Mouse (Mus musculus) c-Kit-positive CD71-positive TER-119-negative erythroid progenitor cells, embryonic 14.5 days (primary cell): ENCODE results near the gene Gm42688.

Experiments used
- DNase-seq: peaks from one replicate; pipeline ENCODE4 v3.0.0-alpha.2; 2013; ENCODE audit warnings: low read depth

Gene Gm42688

DNA sequence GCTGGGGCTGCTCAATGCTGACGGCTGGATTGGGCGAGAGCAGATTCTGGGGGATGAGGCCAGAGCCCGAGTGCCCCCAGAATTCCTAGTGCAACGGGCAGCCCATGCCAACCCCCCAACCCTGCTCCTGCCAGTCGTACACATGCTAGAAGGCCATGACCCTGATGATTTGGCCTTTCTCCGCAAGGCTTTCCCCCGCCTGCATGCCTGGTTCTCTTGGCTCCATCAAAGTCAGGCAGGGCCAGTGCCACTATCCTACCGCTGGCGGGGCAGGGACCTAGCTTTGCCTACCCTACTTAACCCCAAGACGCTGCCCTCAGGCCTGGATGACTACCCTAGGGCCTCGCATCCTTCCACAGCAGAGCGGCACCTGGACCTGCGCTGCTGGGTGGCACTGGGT is 16.2 kb downstream of the Gm42688 start:
- no peak for DNase-seq

DNA sequence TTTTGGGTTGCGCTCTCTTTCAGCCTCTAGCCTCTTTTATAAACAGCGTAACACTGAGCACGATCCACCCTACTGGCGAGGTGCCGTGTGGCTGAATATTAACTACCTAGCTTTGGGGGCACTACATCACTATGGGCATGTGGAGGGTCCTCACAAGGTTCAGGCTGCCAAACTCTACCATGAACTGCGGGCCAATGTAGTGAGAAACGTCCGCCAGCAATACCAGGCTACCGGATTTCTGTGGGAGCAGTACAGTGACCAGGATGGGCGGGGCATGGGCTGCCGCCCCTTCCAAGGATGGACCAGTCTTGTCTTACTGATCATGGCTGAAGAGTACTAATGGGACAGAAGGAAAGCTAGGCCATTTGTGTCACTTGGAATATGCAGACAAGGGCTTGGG is 17.0 kb downstream of the Gm42688 start:
- no peak for DNase-seq

DNA sequence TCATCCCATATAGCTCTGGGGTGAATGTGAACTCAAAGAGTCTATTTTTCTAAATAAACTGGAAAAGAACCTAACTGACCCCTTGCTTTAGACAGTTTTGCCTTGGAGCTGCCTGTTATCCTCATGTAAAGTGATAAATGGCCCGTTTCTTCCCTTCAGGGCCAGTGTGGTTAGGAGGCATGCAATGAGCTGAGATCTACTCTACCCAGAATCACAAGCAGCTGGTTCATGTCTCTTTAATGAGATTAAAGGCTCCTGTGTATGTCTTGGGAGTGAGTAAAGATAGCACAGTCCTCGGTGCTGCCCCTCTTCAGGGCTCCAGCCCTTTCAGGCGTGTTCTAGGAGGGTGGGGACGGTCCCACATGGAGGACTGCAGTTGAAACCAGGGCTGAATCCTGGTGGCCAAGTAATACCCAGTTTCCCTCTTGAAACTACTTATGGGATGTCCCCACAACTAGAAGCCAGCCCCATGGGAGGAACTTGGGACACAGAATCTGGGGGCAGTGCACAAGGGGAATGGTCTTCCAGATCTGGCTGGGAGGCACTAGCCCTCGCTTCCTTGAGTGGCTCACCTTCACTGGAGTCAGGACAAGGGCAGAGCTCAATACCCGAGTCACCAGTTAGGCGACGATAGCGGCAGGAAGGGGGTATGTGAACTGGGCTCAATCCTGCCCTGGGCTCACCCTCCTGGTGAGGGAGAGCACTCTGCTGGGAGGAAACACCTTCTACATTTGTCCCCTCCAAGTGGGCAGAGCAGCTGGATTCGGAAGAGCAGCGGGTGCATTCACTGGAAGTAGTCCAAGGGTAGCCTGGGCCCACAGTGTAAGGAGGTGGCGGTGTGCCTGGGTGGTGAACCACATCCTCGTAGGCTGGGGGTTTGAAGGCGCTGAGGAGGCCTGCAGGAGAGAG is 17.7 kb downstream of the Gm42688 start:
- DNase-seq, result no peak

DNA sequence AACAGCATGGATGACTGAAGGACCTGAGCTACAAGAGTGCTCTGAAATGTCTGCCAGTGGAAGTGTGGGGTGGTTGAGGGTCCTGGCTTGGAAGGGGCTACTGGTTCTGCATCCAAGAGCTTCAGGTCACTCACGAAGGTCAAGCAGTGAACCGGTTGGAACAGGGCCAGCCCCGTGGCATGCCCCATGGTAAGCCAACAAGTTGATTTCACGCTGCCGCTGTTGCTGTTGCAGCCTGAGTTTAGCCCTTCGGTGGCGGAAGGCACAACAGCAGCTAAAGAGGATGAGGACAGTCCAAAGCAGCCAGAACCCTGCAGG is 18.3 kb downstream of the Gm42688 start:
- no peak for DNase-seq

DNA sequence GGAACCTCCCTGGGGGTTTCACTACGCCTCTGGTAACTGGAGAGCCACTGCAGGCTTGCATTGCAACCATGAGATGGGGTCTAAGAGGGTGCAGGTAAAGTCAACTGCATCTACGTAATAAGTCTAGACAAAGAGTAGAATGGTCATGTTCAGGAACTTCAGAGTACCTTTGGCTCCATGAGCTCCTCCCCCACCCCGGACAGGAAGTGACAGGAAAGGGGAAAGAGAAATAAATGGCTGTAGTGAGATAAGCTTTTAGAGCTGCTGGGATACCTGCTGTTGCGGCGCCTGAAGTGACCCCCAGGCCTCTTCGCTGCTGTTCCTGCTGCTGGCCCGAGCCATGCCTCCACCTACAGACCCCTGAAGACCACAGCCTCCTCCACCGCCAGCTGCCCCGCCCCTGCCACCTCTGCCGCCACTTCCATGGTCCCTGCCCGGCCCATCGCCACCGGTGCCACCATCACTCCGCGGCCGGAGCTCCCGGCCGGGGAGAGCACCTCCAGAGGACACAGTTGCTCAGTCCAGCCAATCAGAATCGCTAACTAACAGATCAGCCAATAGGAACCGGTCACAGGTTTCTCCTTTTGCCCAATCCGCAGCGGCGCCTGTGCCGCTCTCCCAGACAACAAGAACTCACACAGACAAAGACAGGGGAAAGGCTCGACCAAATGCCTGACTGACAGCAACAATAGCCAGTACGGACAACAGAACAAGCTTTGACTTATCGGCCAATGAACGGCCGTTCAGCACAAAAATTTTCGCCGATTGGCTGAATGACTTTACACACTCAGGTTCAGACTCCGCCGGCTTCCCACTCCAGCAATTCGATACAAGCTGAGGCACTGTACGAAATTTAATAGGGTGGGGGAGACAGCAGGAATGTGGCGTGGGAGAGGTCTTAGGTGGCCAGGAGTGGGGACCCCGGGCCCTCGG is 19.8 kb downstream of the Gm42688 start, which contains the start of gene Wbp1:
Gene Wbp1, minus strand, starts transcription at position 630 of the 933 bp plus-strand sequence.
- peak; percentile 98 for DNase-seq

DNA sequence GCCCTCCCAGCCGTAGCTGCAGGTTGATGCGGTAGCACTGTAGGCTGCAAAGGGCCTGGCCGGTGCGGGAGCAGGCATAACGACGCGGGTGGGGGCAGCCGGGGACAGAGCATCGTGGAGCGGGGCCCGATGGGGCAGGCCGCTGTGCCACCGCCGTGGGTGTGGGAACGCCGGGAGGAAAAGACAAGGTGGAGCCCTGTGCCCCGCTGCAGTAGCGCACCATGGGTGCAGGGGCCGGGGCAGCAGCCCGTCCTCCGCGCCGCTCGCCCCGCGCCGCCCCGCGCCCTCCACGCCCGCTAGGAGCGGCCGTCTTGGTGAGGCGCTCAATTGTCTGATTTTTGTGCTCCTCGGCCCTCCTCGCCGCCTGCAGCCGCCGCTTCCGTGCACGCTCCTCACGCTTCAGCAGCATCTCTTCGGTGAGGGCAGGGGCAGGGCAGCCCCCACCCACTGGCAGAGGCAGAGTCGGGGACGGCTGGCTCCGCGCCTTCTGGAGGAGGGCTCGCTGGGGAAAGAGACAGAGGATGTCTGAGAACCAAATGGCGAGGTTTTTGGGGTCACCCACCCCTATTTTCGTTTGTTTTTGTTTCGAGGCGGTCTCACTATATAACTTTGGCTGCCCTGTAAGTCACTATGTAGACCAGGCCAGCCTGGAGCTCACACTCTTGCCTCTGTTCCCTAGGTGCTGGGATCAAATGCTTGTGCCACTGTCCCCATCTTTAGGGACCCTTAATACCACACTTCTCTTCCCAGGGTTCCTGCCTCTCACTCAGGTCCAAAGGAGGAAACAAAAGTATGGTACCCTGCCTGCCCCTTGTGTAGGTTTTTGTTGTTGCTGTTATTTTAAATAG is 20.7 kb downstream of the Gm42688 start:
- no peak for DNase-seq

DNA sequence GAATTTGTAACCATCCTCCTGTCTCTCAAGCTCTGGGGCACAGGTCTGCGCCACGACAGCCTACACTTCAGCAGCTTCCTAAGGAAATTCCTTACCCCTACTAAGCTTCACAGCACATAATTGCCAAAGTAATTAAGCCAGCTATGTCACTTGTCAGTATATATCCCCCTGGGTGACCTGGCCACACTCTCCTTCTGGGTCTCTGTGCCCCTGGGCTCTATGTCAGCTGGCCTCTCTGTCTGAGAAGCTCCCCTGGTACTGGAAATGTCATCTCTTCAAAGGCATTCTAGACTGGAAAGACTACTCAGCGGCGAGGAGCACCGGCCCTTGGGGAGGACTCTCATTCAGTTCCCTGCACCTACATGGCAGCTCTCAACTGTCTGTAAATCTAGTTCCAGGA is 21.5 kb downstream of the Gm42688 start:
- no peak for DNase-seq

DNA sequence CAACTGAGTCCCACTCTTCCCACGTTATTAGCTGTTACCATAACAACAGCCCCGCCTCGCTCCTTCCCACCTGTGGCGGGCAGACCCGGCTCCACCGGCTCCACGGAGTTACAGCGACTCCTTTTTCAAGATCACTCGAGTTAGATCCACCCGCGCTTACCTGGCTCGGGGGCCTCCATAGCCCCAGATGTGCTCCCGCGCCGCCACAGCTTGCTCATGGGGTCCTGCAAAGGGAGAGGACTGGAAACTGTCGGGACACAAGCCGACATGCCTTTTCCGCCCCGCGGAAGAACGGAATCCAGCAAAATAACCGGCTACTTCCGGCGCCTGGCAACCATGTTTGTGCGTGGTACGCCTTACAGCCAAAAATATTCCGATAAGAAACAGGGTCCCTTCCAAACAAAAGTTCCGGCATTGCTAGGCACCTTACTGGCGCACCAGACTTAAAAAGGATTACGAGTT is 23.5 kb downstream of the Gm42688 start:
- peak; percentile 96 for DNase-seq

DNA sequence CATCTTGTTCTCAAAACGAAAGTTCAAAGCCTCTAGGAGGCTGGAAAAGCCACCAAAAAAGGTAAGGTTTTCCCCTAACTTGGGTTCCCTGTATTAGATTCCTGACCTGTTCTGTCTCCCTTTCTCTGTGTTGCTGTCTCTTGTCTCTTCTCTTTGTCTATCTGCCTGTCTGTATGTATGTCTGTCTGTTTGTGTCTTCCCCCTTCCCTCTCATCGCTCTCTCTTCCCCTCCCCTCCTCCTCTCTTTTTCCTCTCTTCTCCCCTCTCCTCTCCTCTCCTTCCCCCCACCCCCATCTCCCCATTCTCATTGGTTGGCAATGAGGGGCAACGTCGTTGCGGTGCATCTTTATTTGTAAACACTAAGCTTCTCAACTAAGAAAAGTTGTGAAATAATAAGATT is 23.9 kb downstream of the Gm42688 start, which contains the start of gene Ino80b:
Gene Ino80b, minus strand, starts transcription at position 101 of the 400 bp plus-strand sequence.
- DNase-seq, result no peak

DNA sequence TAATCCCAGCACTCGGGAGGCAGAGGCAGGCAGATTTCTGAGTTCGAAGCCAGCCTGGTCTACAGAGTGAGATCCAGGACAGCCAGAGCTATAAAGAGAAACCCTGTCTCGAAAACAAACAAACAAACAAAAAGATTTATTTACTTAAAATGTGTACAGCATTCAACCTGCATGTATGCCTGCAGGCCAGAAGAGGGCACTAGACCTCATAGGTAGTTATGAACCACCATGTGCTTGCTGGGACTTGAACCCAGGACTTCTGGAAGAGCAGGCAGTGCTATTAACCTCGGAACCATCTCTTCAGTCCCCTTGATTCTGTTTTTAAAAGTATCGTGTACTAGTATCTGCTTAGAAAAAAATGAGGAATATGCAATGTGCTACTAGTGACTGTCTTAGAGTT is 26.0 kb downstream of the Gm42688 start:
- no peak for DNase-seq

DNA sequence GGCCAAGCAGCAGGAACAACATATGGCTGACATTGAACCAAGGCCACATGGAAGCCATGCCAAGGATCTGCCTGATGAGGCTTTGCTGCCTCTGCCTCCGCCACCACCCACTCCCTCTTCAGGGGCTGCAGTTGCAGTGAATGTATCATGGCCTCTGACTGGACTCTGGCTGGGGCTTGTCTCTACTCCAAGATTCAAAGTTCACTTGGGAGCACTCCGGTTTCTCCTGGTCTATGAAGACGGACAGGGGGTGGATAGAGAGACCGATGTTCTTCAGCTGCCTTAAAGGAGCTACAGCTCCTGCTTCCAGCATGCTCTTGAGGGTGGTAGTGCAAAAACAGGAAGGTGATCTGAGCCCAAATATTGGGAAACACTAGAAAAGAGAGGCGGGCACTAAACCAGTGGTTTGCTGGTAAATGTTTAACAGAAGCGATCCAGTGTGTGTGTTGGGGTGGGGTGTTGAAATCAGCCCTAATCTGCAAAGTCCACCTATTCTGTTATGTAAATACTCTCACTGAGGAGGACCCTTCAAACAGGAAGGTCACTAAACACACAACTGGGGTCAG is 30.1 kb downstream of the Gm42688 start:
- no peak for DNase-seq

DNA sequence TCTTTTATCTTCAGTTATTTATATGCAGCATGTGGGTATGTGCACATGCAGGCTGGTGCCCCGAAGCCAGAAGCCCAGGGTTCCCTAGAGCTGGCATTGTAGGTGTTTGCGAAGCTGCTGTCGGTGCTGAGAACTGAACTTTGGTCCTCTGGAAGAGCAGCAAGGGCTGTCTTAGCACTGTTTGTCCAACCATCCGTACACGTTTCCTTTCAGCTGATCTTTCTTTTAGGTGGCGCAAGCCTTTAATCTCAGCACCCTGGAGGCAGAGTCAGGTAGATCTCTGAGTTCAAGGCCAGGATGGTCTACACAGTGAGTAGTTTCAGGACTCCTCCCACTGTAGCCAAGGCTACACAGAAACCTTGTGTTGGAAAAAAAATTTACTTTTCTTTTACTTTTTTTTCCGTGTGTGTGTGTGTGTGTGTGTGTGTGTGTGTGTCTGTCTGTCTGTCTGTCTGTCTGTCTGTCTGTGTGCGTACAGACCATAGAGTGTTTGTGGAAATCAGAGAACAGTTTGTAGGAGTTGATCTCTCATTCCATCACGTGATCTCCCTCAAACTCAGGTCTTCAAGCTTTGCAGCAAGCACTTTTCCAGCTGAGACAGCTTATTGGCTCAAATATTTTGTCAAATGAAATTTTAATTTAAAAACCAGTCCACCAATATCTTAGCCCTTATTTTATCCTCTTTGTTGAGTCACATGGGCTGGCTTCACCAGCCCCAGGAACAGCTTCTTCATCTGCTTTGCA is 30.9 kb downstream of the Gm42688 start:
- no peak for DNase-seq

DNA sequence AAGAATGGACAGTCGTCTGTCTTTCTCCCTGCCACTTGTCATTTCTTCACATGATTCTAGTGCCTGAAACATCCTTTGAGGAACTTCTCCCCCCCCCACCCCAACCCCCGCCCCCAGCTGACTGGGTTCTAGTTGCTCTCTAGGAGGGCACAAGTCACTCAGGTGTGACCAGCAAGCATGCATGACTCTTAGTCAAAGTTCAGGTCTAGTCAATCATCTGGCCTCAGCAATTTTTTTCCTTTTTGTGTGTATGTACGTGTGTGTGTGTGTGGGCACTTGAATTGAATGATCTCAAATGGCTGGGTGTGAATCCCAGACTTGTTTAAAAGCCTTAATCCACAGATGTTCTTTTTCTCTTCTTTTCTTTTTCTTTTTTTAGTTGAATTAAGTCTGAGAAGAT is 32.8 kb downstream of the Gm42688 start:
- DNase-seq, result no peak

DNA sequence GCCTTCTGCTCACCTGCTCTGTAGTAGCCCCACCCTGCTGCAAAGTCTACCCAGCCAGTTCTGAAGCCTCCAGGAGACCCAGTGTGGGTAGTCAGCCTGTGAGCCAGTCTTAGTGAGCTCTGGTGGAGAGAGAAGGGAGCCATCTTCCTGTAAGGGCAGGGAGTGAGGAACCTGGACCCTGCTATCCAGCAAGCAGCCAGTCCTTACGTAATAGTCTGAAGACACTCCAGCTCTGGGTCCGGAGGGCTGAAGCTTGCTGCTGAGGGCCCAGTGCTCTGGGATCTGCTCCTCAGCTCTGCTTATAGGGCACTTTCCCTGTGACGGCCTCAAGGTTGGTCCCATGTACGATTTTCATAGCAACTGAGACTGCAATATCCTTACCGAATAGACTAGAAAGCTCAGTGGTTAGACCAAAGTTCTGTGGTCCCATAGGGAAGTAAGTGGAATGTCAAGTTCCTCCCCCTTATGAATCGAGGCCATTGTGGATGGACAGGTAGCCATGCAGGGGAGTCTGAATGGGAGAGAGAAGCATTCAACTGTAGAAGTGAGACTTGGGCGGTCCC is 33.6 kb downstream of the Gm42688 start, which contains the start of gene Rtkn:
Gene Rtkn, plus strand, starts transcription at position 513 of the 563 bp plus-strand sequence.
- no peak for DNase-seq

DNA sequence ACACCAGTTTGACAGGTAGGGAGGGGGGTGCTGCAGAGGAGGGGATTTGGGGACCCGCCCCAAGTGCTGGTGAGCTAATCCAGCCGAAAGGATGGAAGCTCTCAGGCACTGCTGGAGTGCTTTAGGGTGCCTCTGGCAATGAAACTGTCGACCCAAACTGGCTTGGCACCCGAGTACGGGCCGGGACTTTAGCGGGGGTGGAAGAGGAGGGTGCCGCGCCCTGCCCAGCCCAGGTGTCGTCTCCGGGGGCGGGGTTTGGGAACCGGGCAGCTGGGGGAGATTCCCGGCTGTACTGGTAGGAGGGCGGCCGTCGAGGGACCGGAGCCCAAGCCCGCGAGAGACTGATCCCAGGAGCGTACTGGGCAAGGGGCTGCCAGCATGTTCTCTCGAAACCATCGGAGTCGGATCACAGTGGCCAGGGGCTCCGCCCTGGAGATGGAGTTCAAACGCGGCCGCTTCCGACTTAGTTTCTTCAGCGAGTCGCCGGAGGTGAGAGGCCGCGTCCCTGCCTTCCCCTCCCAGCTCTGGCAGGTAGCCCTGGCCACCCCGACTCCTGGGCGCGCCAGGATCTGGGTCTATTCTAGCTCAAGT is 34.2 kb downstream of the Gm42688 start:
- no peak for DNase-seq

DNA sequence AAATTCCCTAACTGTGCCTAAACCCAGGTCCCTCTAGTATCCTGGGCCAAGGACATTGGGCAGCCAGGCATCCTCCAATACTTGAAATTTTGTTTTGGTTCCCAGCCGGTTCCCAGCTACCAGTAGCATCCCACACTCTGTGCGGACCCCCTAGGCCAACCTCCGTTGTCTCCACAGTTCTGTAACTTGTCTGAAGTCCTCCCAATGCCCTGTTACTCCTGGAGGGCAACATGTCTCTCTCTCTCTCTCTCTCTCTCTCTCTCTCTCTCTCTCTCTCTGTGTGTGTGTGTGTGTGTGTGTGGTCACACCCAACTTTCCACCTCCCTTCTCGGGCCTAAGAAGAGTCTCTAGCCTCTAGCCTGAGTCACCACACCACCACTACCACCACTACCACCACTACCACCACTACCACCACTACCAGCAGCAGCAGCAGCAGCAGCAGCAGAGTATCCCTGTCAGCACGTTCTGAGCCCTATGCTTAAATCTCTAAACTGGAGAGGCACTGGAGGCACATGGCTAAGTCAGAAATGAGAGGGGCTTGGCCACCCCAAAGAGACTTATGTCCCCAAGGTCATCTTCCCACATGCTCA is 35.0 kb downstream of the Gm42688 start:
- DNase-seq, result no peak

DNA sequence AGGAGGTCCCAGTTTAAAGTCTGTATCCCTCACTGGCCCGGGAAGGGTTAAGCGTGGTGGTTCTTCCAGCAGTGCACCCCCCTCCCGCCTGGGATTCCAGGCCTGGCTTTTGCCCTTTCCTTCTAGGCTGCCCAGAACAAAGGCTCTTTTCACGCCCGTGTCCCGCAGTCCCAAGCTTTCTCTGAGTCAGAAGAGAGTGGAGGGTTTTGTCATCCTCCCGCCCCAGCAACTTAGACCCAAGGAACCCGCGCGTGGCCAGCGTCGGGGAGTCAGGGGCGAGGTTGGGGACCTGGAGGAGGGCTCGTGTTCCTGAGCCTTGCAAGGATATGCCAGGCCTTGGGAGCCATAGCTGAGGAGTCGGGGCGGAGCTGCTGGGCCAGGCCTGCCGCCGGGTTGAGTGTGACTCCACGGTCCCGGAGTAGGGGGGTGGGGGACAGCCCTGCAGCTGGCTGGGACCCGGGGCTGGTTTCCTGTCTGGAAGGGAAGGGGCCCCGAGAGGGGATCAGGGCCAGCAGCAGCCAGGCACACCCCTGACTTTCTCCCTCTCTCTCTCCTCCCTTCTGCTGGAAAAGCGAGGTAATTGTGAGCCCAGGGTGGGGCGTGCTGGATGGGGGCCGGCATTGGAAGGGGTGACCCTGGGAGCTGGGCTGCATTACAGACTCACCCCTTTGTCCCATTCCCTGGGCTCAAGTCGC is 35.6 kb downstream of the Gm42688 start:
- no peak for DNase-seq

DNA sequence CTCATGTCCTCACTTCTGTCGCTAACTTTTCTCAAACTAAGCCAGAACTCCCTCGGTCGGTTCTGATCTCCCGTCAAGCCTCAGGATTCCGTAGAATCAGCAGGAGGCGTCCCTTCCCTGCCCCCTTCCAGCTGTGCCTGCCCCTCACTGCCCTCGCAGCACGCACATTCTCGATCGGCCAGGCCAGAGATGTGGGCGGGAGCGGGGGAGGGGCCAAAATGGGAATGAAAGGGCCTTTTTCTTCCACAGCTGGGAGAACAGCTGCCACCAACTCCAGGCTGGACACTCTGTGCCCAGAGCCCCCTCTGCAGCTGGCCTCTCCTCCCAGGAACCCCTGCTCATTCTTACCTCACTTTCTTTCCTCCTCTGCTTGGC is 36.1 kb downstream of the Gm42688 start:
- no peak for DNase-seq

DNA sequence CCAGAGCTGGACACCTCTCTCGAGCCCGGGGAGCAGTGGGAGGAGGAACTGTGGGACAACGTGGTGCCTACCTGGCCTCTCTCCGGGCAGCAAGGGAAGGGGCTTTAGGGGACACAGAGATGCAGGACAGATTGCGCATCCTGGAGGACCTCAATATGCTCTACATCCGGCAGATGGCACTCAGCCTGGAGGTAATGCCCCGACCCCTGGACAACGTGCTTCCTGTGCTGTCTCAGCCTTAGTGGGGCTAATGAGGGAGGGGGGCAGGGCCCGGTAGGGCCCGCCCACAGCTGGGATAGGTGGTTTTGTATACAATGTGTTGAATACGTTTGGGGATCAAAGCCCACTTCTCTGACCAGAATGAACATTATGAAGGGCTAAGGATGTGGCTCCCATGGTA is 36.6 kb downstream of the Gm42688 start:
- no peak for DNase-seq
